Mouse (Mus musculus): ENCODE measurements around the gene Zfp784. TPM values are rescaled to one million over a fixed set of nuclear protein-coding genes. Genes with fewer than 3 reads are reported as not detected.
A peak's percentile ranks its signal among the peaks of the same experiment; 100 is the strongest.
"Not testable (repeated sequence)": the region's sequence is repeated elsewhere in the genome, so short reads cannot be mapped to it uniquely, and the experiment has no call there.

Zfp784 gene
- polyA plus RNA-seq, 1 experiment from 2014 or later, result 4.6 TPM

GRCm38 (mm10) chr7:5020685-5021084 lies 17.6 kb downstream of the Zfp784 start:
- H3K27ac ChIP-seq (ENCODE audit: low read length), result peak overlapping the region; percentile 98
- peak; percentile 11; the same call in 1 of the 2 replicates for ATAC-seq (ENCODE audit: insufficient number of reproducible peaks, insufficient read depth, low FRiP score, low read depth)
- WGBS, result under 1% methylated on average over 15 of the region's 15 CpGs
- no peaks in the 10 kb centered on the region for H3K9me3 ChIP-seq (ENCODE audit: control insufficient read depth, low read depth, low read length)
- H3K36me3 ChIP-seq (ENCODE audit: control insufficient read depth, insufficient read depth, low read length), result peaks cover 29% of the 10 kb centered on the region
- peak overlapping the region; percentile 84 for H3K4me2 ChIP-seq (replicated peaks; ENCODE audit: low read depth, low read length)
- H3K27me3 ChIP-seq (ENCODE audit: control insufficient read depth, insufficient read depth, low read length), result no peaks in the 10 kb centered on the region
- peaks cover 9% of the 10 kb centered on the region; the same call in 1 of the 2 replicates for H3K4me1 ChIP-seq (ENCODE audit: control insufficient read depth, insufficient read depth, low read length)
- peak overlapping the region; percentile 84 for H3K9ac ChIP-seq (replicated peaks; ENCODE audit: low read depth, low read length)
- H3K4me3 ChIP-seq (ENCODE audit: low read depth, low read length), result peak overlapping the region; percentile 85

GRCm38 (mm10) chr7:5020000-5020681 lies 18.1 kb downstream of the Zfp784 start, which contains the start of the genes Zfp865 and Ccdc106:
Gene Zfp865 (plus strand): TSS chr7:5020376.
Gene Ccdc106 (plus strand): TSS chr7:5020553.
- peaks cover 9% of the 10 kb centered on the region; the same call in 1 of the 2 replicates for H3K4me1 ChIP-seq (ENCODE audit: control insufficient read depth, insufficient read depth, low read length)
- peak within 1 kb of the TSS; percentile 84 for H3K4me2 ChIP-seq (replicated peaks; ENCODE audit: low read depth, low read length)
- H3K27me3 ChIP-seq (ENCODE audit: control insufficient read depth, insufficient read depth, low read length), result no peaks in the 10 kb centered on the region
- peak within 1 kb of the TSS; percentile 98 for H3K27ac ChIP-seq (ENCODE audit: low read length)
- H3K9me3 ChIP-seq (ENCODE audit: control insufficient read depth, low read depth, low read length), result no peaks in the 10 kb centered on the region
- H3K4me3 ChIP-seq (ENCODE audit: low read depth, low read length), result peak within 1 kb of the TSS; percentile 85
- H3K36me3 ChIP-seq (ENCODE audit: control insufficient read depth, insufficient read depth, low read length), result peaks cover 29% of the 10 kb centered on the region
- peak within 1 kb of the TSS; percentile 84 for H3K9ac ChIP-seq (replicated peaks; ENCODE audit: low read depth, low read length)
- under 1% methylated on average over 49 of the region's 49 CpGs for WGBS
- peak; percentile 93 for ATAC-seq (ENCODE audit: insufficient number of reproducible peaks, insufficient read depth, low FRiP score, low read depth)

- not testable (repeated sequence) for H3K9me3 ChIP-seq (ENCODE audit: control insufficient read depth, low read depth, low read length); ATAC-seq (ENCODE audit: insufficient number of reproducible peaks, insufficient read depth, low FRiP score, low read depth); H3K9ac ChIP-seq (replicated peaks; ENCODE audit: low read depth, low read length); H3K27me3 ChIP-seq (ENCODE audit: control insufficient read depth, insufficient read depth, low read length); H3K4me1 ChIP-seq (ENCODE audit: control insufficient read depth, insufficient read depth, low read length)
- peaks cover 26% of the 10 kb centered on the region for H3K36me3 ChIP-seq (ENCODE audit: control insufficient read depth, insufficient read depth, low read length)
- H3K4me2 ChIP-seq (replicated peaks; ENCODE audit: low read depth, low read length), result peak overlapping the region; percentile 47
- peak overlapping the region; percentile 85 for H3K4me3 ChIP-seq (ENCODE audit: low read depth, low read length)
- H3K27ac ChIP-seq (ENCODE audit: low read length), result peak overlapping the region; percentile 98
- WGBS, result 28% methylated on average over 8 of the region's 8 CpGs
These were observed 18.7 kb downstream of the Zfp784 start for GRCm38 (mm10) chr7:5019576-5019975.

GRCm38 (mm10) chr7:5017931-5018330 lies 20.3 kb downstream of the Zfp784 start:
- Histone ChIP-seq H3K9me3 (ENCODE audit: control insufficient read depth, low read depth, low read length) (no peaks in the 10 kb centered on the region), H3K4me1 (ENCODE audit: control insufficient read depth, insufficient read depth, low read length) (peaks cover 14% of the 10 kb centered on the region), H3K27me3 (ENCODE audit: control insufficient read depth, insufficient read depth, low read length) (no peaks in the 10 kb centered on the region), H3K9ac (replicated peaks; ENCODE audit: low read depth, low read length) (no peak overlapping the region), H3K27ac (ENCODE audit: low read length) (no peak overlapping the region), H3K36me3 (ENCODE audit: control insufficient read depth, insufficient read depth, low read length) (peaks cover 14% of the 10 kb centered on the region), H3K4me2 (replicated peaks; ENCODE audit: low read depth, low read length) (no peak overlapping the region), H3K4me3 (ENCODE audit: low read depth, low read length) (no peak overlapping the region)
- 97% methylated on average over 21 of the region's 21 CpGs for WGBS
- ATAC-seq (ENCODE audit: insufficient number of reproducible peaks, insufficient read depth, low FRiP score, low read depth), result no peak

GRCm38 (mm10) chr7:5017352-5017751 lies 20.9 kb downstream of the Zfp784 start:
- Histone ChIP-seq H3K36me3 (ENCODE audit: control insufficient read depth, insufficient read depth, low read length) (peaks cover 15% of the 10 kb centered on the region), H3K27me3 (ENCODE audit: control insufficient read depth, insufficient read depth, low read length) (no peaks in the 10 kb centered on the region), H3K9me3 (ENCODE audit: control insufficient read depth, low read depth, low read length) (no peaks in the 10 kb centered on the region), H3K27ac (ENCODE audit: low read length) (no peak overlapping the region), H3K4me3 (ENCODE audit: low read depth, low read length) (no peak overlapping the region), H3K9ac (replicated peaks; ENCODE audit: low read depth, low read length) (no peak overlapping the region), H3K4me1 (ENCODE audit: control insufficient read depth, insufficient read depth, low read length) (peaks cover 14% of the 10 kb centered on the region), H3K4me2 (replicated peaks; ENCODE audit: low read depth, low read length) (no peak overlapping the region)
- no peak for ATAC-seq (ENCODE audit: insufficient number of reproducible peaks, insufficient read depth, low FRiP score, low read depth)
- 95% methylated on average over 16 of the region's 16 CpGs for WGBS

- Histone ChIP-seq H3K36me3 (ENCODE audit: control insufficient read depth, insufficient read depth, low read length) (peaks cover 14% of the 10 kb centered on the region), H3K9ac (replicated peaks; ENCODE audit: low read depth, low read length) (no peak overlapping the region), H3K4me3 (ENCODE audit: low read depth, low read length) (no peak overlapping the region), H3K27ac (ENCODE audit: low read length) (no peak overlapping the region), H3K4me2 (replicated peaks; ENCODE audit: low read depth, low read length) (no peak overlapping the region), H3K27me3 (ENCODE audit: control insufficient read depth, insufficient read depth, low read length) (no peaks in the 10 kb centered on the region), H3K9me3 (ENCODE audit: control insufficient read depth, low read depth, low read length) (no peaks in the 10 kb centered on the region), H3K4me1 (ENCODE audit: control insufficient read depth, insufficient read depth, low read length) (peaks cover 14% of the 10 kb centered on the region)
- 98% methylated on average over 2 of the region's 2 CpGs for WGBS
- no peak for ATAC-seq (ENCODE audit: insufficient number of reproducible peaks, insufficient read depth, low FRiP score, low read depth)
These were observed 21.3 kb downstream of the Zfp784 start for GRCm38 (mm10) chr7:5016920-5017319.

- peaks cover 10% of the 10 kb centered on the region for H3K4me1 ChIP-seq (ENCODE audit: control insufficient read depth, insufficient read depth, low read length)
- H3K4me2 ChIP-seq (replicated peaks; ENCODE audit: low read depth, low read length), result peak overlapping the region; percentile 49
- H3K9me3 ChIP-seq (ENCODE audit: control insufficient read depth, low read depth, low read length), result no peaks in the 10 kb centered on the region
- H3K27ac ChIP-seq (ENCODE audit: low read length), result peak overlapping the region; percentile 99
- H3K36me3 ChIP-seq (ENCODE audit: control insufficient read depth, insufficient read depth, low read length), result peaks cover 21% of the 10 kb centered on the region
- H3K9ac ChIP-seq (replicated peaks; ENCODE audit: low read depth, low read length), result peak overlapping the region; percentile 53
- H3K4me3 ChIP-seq (ENCODE audit: low read depth, low read length), result peak overlapping the region; percentile 63
- H3K27me3 ChIP-seq (ENCODE audit: control insufficient read depth, insufficient read depth, low read length), result no peaks in the 10 kb centered on the region
- ATAC-seq (ENCODE audit: insufficient number of reproducible peaks, insufficient read depth, low FRiP score, low read depth), result no peak
- 59% methylated on average over 3 of the region's 3 CpGs for WGBS
These were observed 22.2 kb downstream of the Zfp784 start for GRCm38 (mm10) chr7:5016057-5016456.

GRCm38 (mm10) chr7:5015118-5016001 lies 22.9 kb downstream of the Zfp784 start, which contains the start of gene Gm44973:
Gene Gm44973 (plus strand): TSS chr7:5015496.
- no peaks in the 10 kb centered on the region for H3K27me3 ChIP-seq (ENCODE audit: control insufficient read depth, insufficient read depth, low read length)
- H3K27ac ChIP-seq (ENCODE audit: low read length), result peak within 1 kb of the TSS; percentile 99
- H3K9ac ChIP-seq (replicated peaks; ENCODE audit: low read depth, low read length), result peak within 1 kb of the TSS; percentile 67
- peak within 1 kb of the TSS; percentile 63 for H3K4me3 ChIP-seq (ENCODE audit: low read depth, low read length)
- H3K9me3 ChIP-seq (ENCODE audit: control insufficient read depth, low read depth, low read length), result no peaks in the 10 kb centered on the region
- peaks cover 10% of the 10 kb centered on the region for H3K4me1 ChIP-seq (ENCODE audit: control insufficient read depth, insufficient read depth, low read length)
- H3K36me3 ChIP-seq (ENCODE audit: control insufficient read depth, insufficient read depth, low read length), result peaks cover 26% of the 10 kb centered on the region
- peak within 1 kb of the TSS; percentile 49 for H3K4me2 ChIP-seq (replicated peaks; ENCODE audit: low read depth, low read length)
- under 1% methylated on average over 52 of the region's 76 CpGs for WGBS
- ATAC-seq (ENCODE audit: insufficient number of reproducible peaks, insufficient read depth, low FRiP score, low read depth), result peak; percentile 73

All from stomach, embryonic 14.5 days (tissue).